Mouse (Mus musculus) thymus, adult 2 months (tissue): Measurements from ENCODE around the gene Kti12. TPM values are rescaled to one million over a fixed set of nuclear protein-coding genes. Genes with fewer than 3 reads are reported as not detected.
A peak's percentile ranks its signal among the peaks of the same experiment; 100 is the strongest.

Experiments
- DNase-seq: peaks from one replicate; pipeline ENCODE4 v3.0.0; 2021
- H3K27ac ChIP-seq: fragments of 200-500 bp; 2 replicates; pipeline ENCODE4 v1.5.1; 2012; ENCODE audit warnings: low read length, control low read depth; ENCODE audit not compliant: control insufficient read depth, insufficient read depth
- H3K27me3 ChIP-seq: fragments of 200-500 bp; 2 replicates; pipeline ENCODE4 v1.6.1; 2012; ENCODE audit warnings: mild to moderate bottlenecking, low read length, moderate library complexity, mixed read lengths; ENCODE audit not compliant: control insufficient read depth, insufficient read depth
- H3K36me3 ChIP-seq: fragments of 200-500 bp; 2 replicates; pipeline ENCODE4 v1.6.1; 2012; ENCODE audit warnings: mild to moderate bottlenecking, low read length, moderate library complexity; ENCODE audit not compliant: control insufficient read depth, insufficient read depth
- H3K4me1 ChIP-seq: fragments of 200-500 bp; replicated peaks from 2 replicates; pipeline ENCODE4 v1.6.1; 2012; ENCODE audit warnings: low read length; ENCODE audit not compliant: control insufficient read depth, insufficient read depth
- H3K4me3 ChIP-seq: fragments of 200-500 bp; 2 replicates; pipeline ENCODE4 v1.5.1; 2012; ENCODE audit warnings: mild to moderate bottlenecking, low read length, control low read depth, moderate library complexity; ENCODE audit not compliant: control insufficient read depth, insufficient read depth
- CTCF ChIP-seq: fragments of 200-500 bp; IDR thresholded peaks from 2 replicates; pipeline ENCODE4 v1.5.1; 2012; ENCODE audit warnings: mild to moderate bottlenecking, control low read depth, low read length, moderate library complexity, borderline replicate concordance; ENCODE audit not compliant: control insufficient read depth, poor library complexity, insufficient read depth; ENCODE audit errors: extremely low read depth
- POLR2A ChIP-seq: fragments of 200-500 bp; IDR thresholded peaks from 2 replicates; pipeline ENCODE4 v1.6.1; 2012; ENCODE audit warnings: mild to moderate bottlenecking, low read length, control low read depth, moderate library complexity; ENCODE audit not compliant: control insufficient read depth, poor library complexity, insufficient read depth; ENCODE audit errors: extremely low read depth
- WGBS: fragments of 180-500 bp; shearing (Covaris S2); methylation state at CpG from one replicate; pipeline ENCODE4 v1.1.7; 2018; 5-methylcytosine and 5-hydroxymethylcytosine counted together
- polyA plus RNA-seq: library from polyadenylated mRNA; depleted of rRNA; stranded (reverse); fragments of >200 nt; gene quantifications from 2 replicates; pipeline ENCODE4 v1.2.3, GENCODE M21; 2012

The Kti12 gene
- polyA plus RNA-seq, 1 experiment, result 72.6 TPM

GRCm38 (mm10) chr4:108834971-108835311 lies 12.6 kb upstream of the Kti12 start:
- no peak for TF ChIP-seq POLR2A
- TF ChIP-seq CTCF, result no peak
- H3K4me3 ChIP-seq, result peak overlapping the region; percentile 99
- peak; percentile 14 for DNase-seq
- peaks cover 7% of the 10 kb centered on the region for H3K4me1 ChIP-seq
- no peaks in the 10 kb centered on the region for H3K27me3 ChIP-seq
- no peaks in the 10 kb centered on the region; the same call in 1 of the 2 replicates for H3K36me3 ChIP-seq
- 2% methylated on average over 15 of the region's 15 CpGs for WGBS
- H3K27ac ChIP-seq, result peak overlapping the region; percentile 90

GRCm38 (mm10) chr4:108835496-108835895 lies 12.1 kb upstream of the Kti12 start:
- Histone ChIP-seq H3K4me1 (peaks cover 7% of the 10 kb centered on the region), H3K27ac (no peak overlapping the region), H3K36me3 (no peaks in the 10 kb centered on the region), H3K4me3 (no peak overlapping the region), H3K27me3 (no peaks in the 10 kb centered on the region)
- no peak for TF ChIP-seq POLR2A
- TF ChIP-seq CTCF, result no peak
- WGBS, result 78% methylated on average over 3 of the region's 3 CpGs
- DNase-seq, result peak; percentile 3

GRCm38 (mm10) chr4:108838031-108838430 lies 9.6 kb upstream of the Kti12 start:
- no peak overlapping the region for H3K4me3 ChIP-seq
- DNase-seq, result no peak
- TF ChIP-seq POLR2A (no peak), CTCF (no peak)
- no peaks in the 10 kb centered on the region for H3K36me3 ChIP-seq
- H3K4me1 ChIP-seq, result peaks cover 7% of the 10 kb centered on the region
- no peaks in the 10 kb centered on the region for H3K27me3 ChIP-seq
- no peak overlapping the region for H3K27ac ChIP-seq
- WGBS, result 96% methylated on average over 4 of the region's 4 CpGs

- H3K4me3 ChIP-seq, result no peak overlapping the region
- no peaks in the 10 kb centered on the region for H3K36me3 ChIP-seq
- DNase-seq, result no peak
- H3K4me1 ChIP-seq, result no peaks in the 10 kb centered on the region
- H3K27me3 ChIP-seq, result no peaks in the 10 kb centered on the region
- H3K27ac ChIP-seq, result no peak overlapping the region
- 93% methylated on average over 7 of the region's 7 CpGs for WGBS
- no peak for TF ChIP-seq CTCF
- no peak for TF ChIP-seq POLR2A
Observed at GRCm38 (mm10) chr4:108841920-108842578, 5.5 kb upstream of the Kti12 start.

- no peak for DNase-seq
Observed at GRCm38 (mm10) chr4:108843336-108843735, 4.2 kb upstream of the Kti12 start.

GRCm38 (mm10) chr4:108845824-108846569 lies 1.6 kb upstream of the Kti12 start:
- peaks cover 6% of the 10 kb centered on the region for H3K4me1 ChIP-seq
- DNase-seq, result no peak
- no peak overlapping the region for H3K27ac ChIP-seq
- no peaks in the 10 kb centered on the region for H3K27me3 ChIP-seq
- WGBS, result 95% methylated on average over 5 of the region's 5 CpGs
- H3K4me3 ChIP-seq, result no peak overlapping the region
- H3K36me3 ChIP-seq, result no peaks in the 10 kb centered on the region
- TF ChIP-seq POLR2A, result no peak

More at GRCm38 (mm10) chr4:108843336-108843735, 4.2 kb upstream of the Kti12 start:
- no peaks in the 10 kb centered on the region for H3K36me3 ChIP-seq
- H3K27me3 ChIP-seq, result no peaks in the 10 kb centered on the region
- H3K27ac ChIP-seq, result no peak overlapping the region
- peaks cover 1% of the 10 kb centered on the region for H3K4me1 ChIP-seq
- H3K4me3 ChIP-seq, result no peak overlapping the region
- TF ChIP-seq POLR2A (no peak), CTCF (no peak)
